Mouse (Mus musculus) liver, embryonic 12.5 days (tissue): ENCODE results near the gene Ankrd36. TPM values are rescaled to one million over a fixed set of nuclear protein-coding genes. Genes with fewer than 3 reads are reported as not detected.

Source experiments
- ATAC-seq: fragments of 200-750 bp; cut with Nextera tagmentation; 2 replicates; pipeline ENCODE4 v1.8.0; 2017; ENCODE audit warnings: moderate number of reproducible peaks, mild to moderate bottlenecking, moderate library complexity
- H3K27ac ChIP-seq: fragments of 300-500 bp; sonication (generic); 2 replicates; pipeline ENCODE4 v1.5.1; 2016; ENCODE audit warnings: mild to moderate bottlenecking
- H3K27me3 ChIP-seq: fragments of 300-500 bp; sonication (generic); replicated peaks from 2 replicates; pipeline ENCODE4 v1.6.1; 2016; ENCODE audit warnings: mild to moderate bottlenecking, moderate library complexity
- H3K36me3 ChIP-seq: fragments of 300-500 bp; sonication (generic); 2 replicates; pipeline ENCODE4 v1.6.1; 2016; ENCODE audit warnings: mild to moderate bottlenecking, moderate library complexity
- H3K4me1 ChIP-seq: fragments of 300-500 bp; sonication (generic); 2 replicates; pipeline ENCODE4 v1.6.1; 2016
- H3K4me2 ChIP-seq: fragments of 300-500 bp; sonication (generic); 2 replicates; pipeline ENCODE4 v1.6.1; 2016; ENCODE audit warnings: mild to moderate bottlenecking, moderate library complexity
- H3K4me3 ChIP-seq: fragments of 300-500 bp; sonication (generic); 2 replicates; pipeline ENCODE4 v1.5.1; 2016; ENCODE audit warnings: mild to moderate bottlenecking, moderate library complexity
- H3K9ac ChIP-seq: fragments of 300-500 bp; sonication (generic); 2 replicates; pipeline ENCODE4 v1.6.1; 2016; ENCODE audit warnings: mild to moderate bottlenecking, moderate library complexity
- H3K9me3 ChIP-seq: fragments of 300-500 bp; sonication (generic); replicated peaks from 2 replicates; pipeline ENCODE4 v1.6.1; 2016; ENCODE audit warnings: mild to moderate bottlenecking, moderate library complexity
- WGBS: fragments of 180-500 bp; shearing (Covaris S2); methylation state at CpG from one replicate; pipeline ENCODE4 v1.1.7; 2016; ENCODE audit not compliant: insufficient replicate concordance; 5-methylcytosine and 5-hydroxymethylcytosine counted together
- polyA plus RNA-seq: library from polyadenylated mRNA; unstranded; fragments of >200 nt; fragmentation: Nextera tagmentation; extraction: Ambion mirVana; gene quantifications from 2 replicates; pipeline ENCODE4 v1.2.1, GENCODE M21; 2016

Ankrd36 gene
- polyA plus RNA-seq, 1 experiment from 2014 or later, result 0.80 TPM

DNA sequence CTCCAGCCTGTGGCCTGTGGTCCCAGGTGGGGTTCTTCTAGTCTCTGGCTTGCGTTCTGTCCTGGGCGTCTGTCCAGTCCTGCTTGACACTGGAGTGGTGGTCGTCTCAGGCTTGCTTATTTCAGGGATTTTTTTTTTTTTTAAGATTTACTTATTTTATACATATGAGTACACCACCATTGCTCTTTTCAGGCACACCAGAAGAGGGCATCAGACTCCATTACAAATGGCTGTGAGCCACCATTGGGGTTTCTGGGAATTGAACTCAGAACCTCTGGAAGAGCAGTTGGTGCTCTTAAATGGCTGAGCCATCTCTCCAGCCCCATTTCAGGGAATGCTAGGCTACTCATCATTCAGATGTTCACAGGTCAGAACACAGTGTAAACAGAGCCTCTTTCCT, 9.2 kb upstream of the Ankrd36 start:
- no peak overlapping the region for H3K4me3 ChIP-seq
- no peak overlapping the region for H3K4me2 ChIP-seq
- peaks cover 14% of the 10 kb centered on the region for H3K4me1 ChIP-seq
- no peak for ATAC-seq
- H3K27ac ChIP-seq, result no peak overlapping the region
- H3K9ac ChIP-seq, result no peak overlapping the region
- no peaks in the 10 kb centered on the region for H3K9me3 ChIP-seq
- WGBS, result 49% methylated on average over 3 of the region's 3 CpGs
- H3K27me3 ChIP-seq, result no peaks in the 10 kb centered on the region
- no peaks in the 10 kb centered on the region for H3K36me3 ChIP-seq

DNA sequence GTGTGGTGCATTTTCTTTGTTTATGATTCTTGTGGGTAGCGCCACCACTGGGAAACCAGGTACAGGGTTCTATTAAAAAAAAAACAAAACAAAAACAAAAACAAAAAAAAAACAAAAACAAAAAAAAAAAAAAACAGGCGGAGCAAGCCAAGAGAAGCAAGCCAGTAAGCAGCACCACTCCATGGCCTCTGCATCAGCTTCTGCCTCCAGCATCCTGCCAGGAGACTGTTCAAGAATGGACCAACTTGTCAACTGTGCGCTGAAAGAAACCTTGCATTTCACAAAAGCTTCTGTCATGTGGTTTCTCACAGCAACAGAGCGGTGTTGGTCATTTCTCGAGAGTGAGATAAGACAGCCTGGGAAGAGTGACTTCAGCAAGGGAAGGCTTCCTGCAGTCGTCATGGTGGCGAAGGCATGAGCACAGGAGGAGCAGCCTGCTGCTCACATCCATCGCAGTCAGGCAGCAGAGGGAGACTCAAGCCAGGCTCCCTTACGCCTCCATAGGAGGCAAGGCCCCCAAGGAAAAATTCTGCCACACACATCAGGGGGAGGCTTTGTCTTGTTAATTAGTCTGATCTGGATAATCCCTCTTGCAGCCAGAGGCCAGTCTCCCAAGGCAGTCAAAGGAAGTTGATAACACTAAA, 6.7 kb upstream of the Ankrd36 start:
- H3K36me3 ChIP-seq, result no peaks in the 10 kb centered on the region
- H3K4me1 ChIP-seq, result peaks cover 20% of the 10 kb centered on the region
- ATAC-seq, result peak; percentile 29; the same call in 1 of the 2 replicates
- WGBS, result 27% methylated on average over 9 of the region's 9 CpGs
- H3K4me2 ChIP-seq, result no peak overlapping the region; the same call in 1 of the 2 replicates
- no peak overlapping the region for H3K4me3 ChIP-seq
- H3K27me3 ChIP-seq, result no peaks in the 10 kb centered on the region
- no peaks in the 10 kb centered on the region for H3K9me3 ChIP-seq
- H3K9ac ChIP-seq, result no peak overlapping the region
- H3K27ac ChIP-seq, result no peak overlapping the region

DNA sequence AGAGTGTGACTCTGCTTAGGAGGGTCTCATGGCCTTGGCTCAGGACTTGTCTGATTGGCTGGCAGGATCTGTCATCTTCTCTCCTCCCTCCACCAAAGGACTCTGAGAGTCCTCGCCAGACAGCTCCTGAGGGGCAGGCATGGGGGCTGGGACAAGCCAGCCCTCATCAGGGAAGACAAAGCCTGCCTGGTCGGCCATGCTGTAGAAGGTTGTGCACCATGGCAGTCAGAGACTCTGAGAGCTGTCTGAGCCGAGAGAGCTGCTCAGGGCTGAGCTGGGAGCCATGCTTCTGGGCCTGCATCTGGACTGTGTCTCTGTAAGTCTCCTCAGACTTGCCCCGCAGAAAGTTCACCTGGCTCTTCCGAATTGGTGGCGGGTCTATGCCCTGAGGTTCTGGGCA, 5.6 kb upstream of the Ankrd36 start:
- WGBS, result 67% methylated on average over 6 of the region's 6 CpGs
- no peak for ATAC-seq
- H3K9me3 ChIP-seq, result no peaks in the 10 kb centered on the region

GRCm38 (mm10) chr11:5565596-5565995, 3.9 kb upstream of the Ankrd36 start:
- no peaks in the 10 kb centered on the region for H3K36me3 ChIP-seq
- H3K4me1 ChIP-seq, result peaks cover 20% of the 10 kb centered on the region
- H3K4me2 ChIP-seq, result no peak overlapping the region
- H3K27me3 ChIP-seq, result no peaks in the 10 kb centered on the region
- 76% methylated on average over 3 of the region's 3 CpGs for WGBS
- no peak overlapping the region for H3K9ac ChIP-seq
- no peak for ATAC-seq
- no peak overlapping the region for H3K27ac ChIP-seq
- H3K9me3 ChIP-seq, result no peaks in the 10 kb centered on the region
- H3K4me3 ChIP-seq, result no peak overlapping the region

More for the DNA sequence above, 5.6 kb upstream of the Ankrd36 start:
- Histone ChIP-seq H3K27me3 (no peaks in the 10 kb centered on the region), H3K9ac (no peak overlapping the region), H3K4me3 (no peak overlapping the region), H3K36me3 (no peaks in the 10 kb centered on the region), H3K4me2 (no peak overlapping the region), H3K4me1 (peaks cover 20% of the 10 kb centered on the region), H3K27ac (no peak overlapping the region)

GRCm38 (mm10) chr11:5566506-5566905, 3.0 kb upstream of the Ankrd36 start:
- Histone ChIP-seq H3K4me2 (no peak overlapping the region), H3K9ac (no peak overlapping the region), H3K27me3 (no peaks in the 10 kb centered on the region), H3K4me3 (no peak overlapping the region), H3K36me3 (no peaks in the 10 kb centered on the region), H3K9me3 (no peaks in the 10 kb centered on the region), H3K4me1 (peaks cover 20% of the 10 kb centered on the region), H3K27ac (no peak overlapping the region)
- no peak for ATAC-seq
- 18% methylated on average over 2 of the region's 2 CpGs for WGBS

DNA sequence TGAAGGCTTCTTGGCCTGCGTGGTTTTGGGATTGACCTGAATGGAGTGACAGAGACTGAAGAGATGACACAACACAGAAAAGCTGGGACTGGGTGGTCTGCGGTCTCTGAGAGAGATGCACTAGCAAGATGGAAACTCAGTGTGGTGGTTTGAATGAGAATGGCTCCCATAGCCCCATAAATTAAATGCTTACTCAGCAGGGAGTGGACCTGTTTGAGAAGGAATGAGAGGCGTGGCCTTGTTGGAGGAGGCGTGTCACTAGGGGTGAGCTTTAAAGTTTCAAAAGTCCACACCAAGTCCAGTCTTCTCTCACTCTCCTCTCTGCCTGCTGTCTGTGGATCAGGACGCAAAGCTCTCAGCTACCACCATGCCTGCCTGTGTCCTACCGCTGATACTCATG, 1.8 kb upstream of the Ankrd36 start:
- no peak for ATAC-seq

GRCm38 (mm10) chr11:5568082-5568481, 1.4 kb upstream of the Ankrd36 start:
- H3K27me3 ChIP-seq, result no peaks in the 10 kb centered on the region
- no peak for ATAC-seq
- WGBS, result 31% methylated on average over 5 of the region's 5 CpGs
- no peak overlapping the region for H3K4me3 ChIP-seq
- no peak overlapping the region for H3K4me2 ChIP-seq
- no peak overlapping the region for H3K27ac ChIP-seq
- no peak overlapping the region for H3K9ac ChIP-seq
- no peaks in the 10 kb centered on the region for H3K9me3 ChIP-seq
- H3K36me3 ChIP-seq, result no peaks in the 10 kb centered on the region
- H3K4me1 ChIP-seq, result peaks cover 29% of the 10 kb centered on the region

More for the DNA sequence above, 1.8 kb upstream of the Ankrd36 start:
- no peaks in the 10 kb centered on the region for H3K9me3 ChIP-seq
- no peak overlapping the region for H3K4me2 ChIP-seq
- no peak overlapping the region for H3K27ac ChIP-seq
- H3K27me3 ChIP-seq, result no peaks in the 10 kb centered on the region
- H3K9ac ChIP-seq, result no peak overlapping the region
- H3K4me3 ChIP-seq, result no peak overlapping the region
- 89% methylated on average over 6 of the region's 6 CpGs for WGBS
- no peaks in the 10 kb centered on the region for H3K36me3 ChIP-seq
- H3K4me1 ChIP-seq, result peaks cover 30% of the 10 kb centered on the region

GRCm38 (mm10) chr11:5571856-5572255, 2.4 kb downstream of the Ankrd36 start:
- H3K4me3 ChIP-seq, result no peak overlapping the region
- WGBS, result 49% methylated on average over 4 of the region's 4 CpGs
- no peaks in the 10 kb centered on the region for H3K36me3 ChIP-seq
- no peak overlapping the region for H3K9ac ChIP-seq
- peaks cover 49% of the 10 kb centered on the region for H3K4me1 ChIP-seq
- no peaks in the 10 kb centered on the region for H3K9me3 ChIP-seq
- 0 out of 2 replicates have a peak overlapping the region, but pooled peaks have one; percentile 1 for H3K27ac ChIP-seq
- H3K4me2 ChIP-seq, result no peak overlapping the region
- no peak for ATAC-seq
- no peaks in the 10 kb centered on the region for H3K27me3 ChIP-seq

- Histone ChIP-seq H3K36me3 (no peaks in the 10 kb centered on the region), H3K4me3 (no peak overlapping the region; the same call in 1 of the 2 replicates), H3K9ac (no peak overlapping the region), H3K9me3 (no peaks in the 10 kb centered on the region), H3K4me2 (peak overlapping the region; percentile 48), H3K4me1 (peaks cover 46% of the 10 kb centered on the region), H3K27me3 (no peaks in the 10 kb centered on the region), H3K27ac (peak overlapping the region; percentile 86)
- WGBS, result 18% methylated on average over 2 of the region's 2 CpGs
- peak; percentile 96 for ATAC-seq
Measured at GRCm38 (mm10) chr11:5573821-5574220, 4.3 kb downstream of the Ankrd36 start.

- H3K4me2 ChIP-seq, result peak overlapping the region; percentile 37
Measured at GRCm38 (mm10) chr11:5575046-5575445, 5.6 kb downstream of the Ankrd36 start.

GRCm38 (mm10) chr11:5592336-5592735, 22.9 kb downstream of the Ankrd36 start:
- Histone ChIP-seq H3K9me3 (no peaks in the 10 kb centered on the region), H3K4me2 (no peak overlapping the region), H3K4me1 (peaks cover 39% of the 10 kb centered on the region), H3K9ac (no peak overlapping the region), H3K27me3 (no peaks in the 10 kb centered on the region), H3K27ac (no peak overlapping the region), H3K36me3 (no peaks in the 10 kb centered on the region), H3K4me3 (no peak overlapping the region)
- ATAC-seq, result no peak
- WGBS, result 75% methylated on average over 6 of the region's 6 CpGs

More at GRCm38 (mm10) chr11:5575046-5575445, 5.6 kb downstream of the Ankrd36 start:
- ATAC-seq, result peak; percentile 67
- Histone ChIP-seq H3K9me3 (no peaks in the 10 kb centered on the region), H3K4me1 (peaks cover 46% of the 10 kb centered on the region), H3K27ac (peak overlapping the region; percentile 29), H3K9ac (peak overlapping the region; percentile 8; the same call in 1 of the 2 replicates), H3K27me3 (no peaks in the 10 kb centered on the region), H3K4me3 (no peak overlapping the region), H3K36me3 (no peaks in the 10 kb centered on the region)
- 19% methylated on average over 6 of the region's 6 CpGs for WGBS

DNA sequence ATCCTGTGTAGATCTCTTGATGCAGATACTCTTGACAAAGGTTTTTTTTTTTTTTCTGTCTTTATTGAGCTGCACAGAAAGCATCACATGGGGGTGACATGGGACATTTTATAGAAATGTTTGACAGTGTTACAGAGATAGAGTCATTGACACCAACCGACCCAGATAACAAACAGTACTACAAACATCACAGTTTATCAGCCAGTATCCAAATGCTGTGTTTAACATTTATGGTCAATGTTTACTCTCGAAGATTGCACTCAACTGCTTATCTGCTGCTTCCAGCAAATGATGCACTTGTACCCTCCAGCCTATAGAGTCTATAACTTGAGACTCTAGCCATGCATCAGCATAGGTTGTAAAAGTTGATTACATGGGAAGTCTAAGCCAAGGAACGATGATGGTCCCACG, 25.9 kb downstream of the Ankrd36 start:
- WGBS, result 17% methylated on average over 4 of the region's 4 CpGs
- ATAC-seq, result peak; percentile 94
- Histone ChIP-seq H3K9me3 (no peaks in the 10 kb centered on the region), H3K4me2 (peak overlapping the region; percentile 40), H3K4me1 (peaks cover 41% of the 10 kb centered on the region), H3K27me3 (no peaks in the 10 kb centered on the region), H3K27ac (peak overlapping the region; percentile 77), H3K9ac (no peak overlapping the region), H3K4me3 (peak overlapping the region; percentile 19; the same call in 1 of the 2 replicates), H3K36me3 (no peaks in the 10 kb centered on the region)
